ENCODE assay signal across 17 mouse cellular contexts in genomic region chr1:171265971-171266744, GRCm38 (mm10). TPM values are rescaled to one million over a fixed set of nuclear protein-coding genes. Genes with fewer than 3 reads are reported as not detected.
"Had no signal": no experiment of that assay in that cellular context is flagged by ENCODE, and none has a peak within 500 bp of the region (broad histone marks: within the 10 kb centered on the region; RNA-seq: fewer than 3 reads in every experiment).

No protein-coding gene starts in this region.

- ATAC-seq: lung, postnatal 0 days; midbrain, embryonic 15.5 days had no signal

- H3K9ac ChIP-seq: kidney, embryonic 15.5 days; limb, embryonic 13.5 days; liver, embryonic 13.5 days; midbrain, embryonic 15.5 days; neural tube, embryonic 12.5 days had no signal

- H3K36me3 ChIP-seq: kidney, embryonic 15.5 days; limb, embryonic 13.5 days; liver, embryonic 13.5 days; midbrain, embryonic 15.5 days; neural tube, embryonic 12.5 days had no signal

- H3K27ac ChIP-seq: kidney, embryonic 15.5 days; limb, embryonic 13.5 days; liver, embryonic 13.5 days; midbrain, embryonic 15.5 days; neural tube, embryonic 12.5 days; stomach, postnatal 0 days had no signal

- H3K4me3 ChIP-seq: kidney, embryonic 15.5 days; limb, embryonic 13.5 days; liver, embryonic 13.5 days; midbrain, embryonic 15.5 days; neural tube, embryonic 12.5 days had no signal

- H3K4me2 ChIP-seq: kidney, embryonic 15.5 days; limb, embryonic 13.5 days; liver, embryonic 13.5 days; midbrain, embryonic 11.5 days; midbrain, embryonic 15.5 days; neural tube, embryonic 12.5 days had no signal

- DNase-seq: kidney, adult 2 months; kidney, postnatal 14 days; left cerebral cortex, postnatal 4 days; liver, embryonic 13.5 days; lung, adult 2 months; lung, postnatal 36 days; thymus, adult 18-20 months; thymus, postnatal 14 days had no signal

- H3K9me3 ChIP-seq: kidney, embryonic 15.5 days; limb, embryonic 13.5 days; liver, embryonic 13.5 days; midbrain, embryonic 15.5 days; neural tube, embryonic 12.5 days had no signal

- H3K27me3 ChIP-seq: kidney, embryonic 15.5 days; limb, embryonic 13.5 days; midbrain, embryonic 15.5 days; neural tube, embryonic 12.5 days had no signal

RNA-seq across cellular contexts. Expression of gene Adamts4, which starts 15.9 kb away (rescaled TPM):
- total RNA-seq: megakaryocyte progenitor cell, adult 5-6 weeks; monocyte, adult 5-6 weeks had no signal
